Mouse (Mus musculus) large intestine, adult 2 months (tissue): ENCODE measurements around the gene Pilrb2. TPM values are rescaled to one million over a fixed set of nuclear protein-coding genes. Genes with fewer than 3 reads are reported as not detected.
"Not testable (repeated sequence)": the region's sequence is repeated elsewhere in the genome, so short reads cannot be mapped to it uniquely, and the experiment has no call there.

Experiments used
- DNase-seq: peaks from one replicate; pipeline ENCODE4 v3.0.0-alpha.2; 2012; ENCODE audit warnings: low read depth, low spot score
- WGBS: fragments of 180-500 bp; shearing (Covaris S2); methylation state at CpG from one replicate; pipeline ENCODE4 v1.1.7; 2018; 5-methylcytosine and 5-hydroxymethylcytosine counted together
- polyA plus RNA-seq: library from polyadenylated mRNA; depleted of rRNA; stranded (reverse); fragments of >200 nt; gene quantifications from 2 replicates; pipeline ENCODE4 v1.2.3, GENCODE M21; 2012; rRNA removed

Pilrb2 gene
- polyA plus RNA-seq = 7.5 and 11.9 TPM in 2 replicates

- WGBS = 75% methylated on average over 3 of the region's 3 CpGs
- DNase-seq = not testable (repeated sequence)
Observed at GRCm38 (mm10) chr5:137871644-137872380, at the start of gene Pilrb2. TSS of gene Pilrb2 (minus strand) at chr5:137871815.

GRCm38 (mm10) chr5:137915550-137915949, 43.9 kb upstream of the Pilrb2 start:
- no peak for DNase-seq
- WGBS = 23% methylated on average over 6 of the region's 6 CpGs

DNA sequence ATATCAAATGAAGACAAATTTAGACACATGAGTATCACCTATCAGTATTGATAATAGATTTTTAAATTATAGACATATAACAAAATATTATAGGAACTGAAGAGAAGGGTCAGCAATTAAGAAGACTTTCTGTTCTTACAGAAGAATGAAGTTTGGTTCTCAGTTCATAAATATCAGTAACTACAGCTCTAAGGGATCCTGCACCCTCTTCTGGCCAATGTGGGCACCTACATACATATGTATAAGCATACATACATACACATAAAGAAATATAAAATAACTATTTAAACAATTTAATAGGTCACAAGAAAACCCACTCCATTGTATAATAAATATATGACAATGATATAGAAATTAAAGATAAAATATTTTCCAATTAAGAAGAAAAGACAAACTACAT, 42.9 kb upstream of the Pilrb2 start:
- DNase-seq = no peak

- 86% methylated on average over 3 of the region's 3 CpGs for WGBS
- no peak for DNase-seq
Observed at GRCm38 (mm10) chr5:137909564-137910262, 38.1 kb upstream of the Pilrb2 start.

DNA sequence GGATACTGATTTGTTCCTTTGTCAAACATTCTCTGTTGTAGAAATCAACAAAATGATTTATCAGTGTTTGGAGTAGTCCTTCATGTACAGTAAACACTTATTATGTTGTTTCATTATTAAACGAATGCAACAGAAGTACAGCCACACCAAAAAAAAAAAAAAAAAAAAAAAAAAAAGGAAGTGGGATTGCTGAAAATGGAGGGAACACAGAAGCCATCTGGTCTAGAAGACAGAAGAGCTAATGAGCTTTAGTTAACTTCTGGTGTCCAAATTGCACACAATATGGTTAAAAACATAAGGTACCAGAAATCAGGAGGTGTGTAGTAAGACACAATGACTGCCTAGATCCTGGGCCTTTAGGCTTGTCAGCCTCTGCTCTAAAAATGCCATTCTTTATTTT, 26.2 kb upstream of the Pilrb2 start:
- DNase-seq = no peak
- WGBS = 67% methylated on average over 1 of the region's 1 CpGs

GRCm38 (mm10) chr5:137892954-137893353, 21.3 kb upstream of the Pilrb2 start:
- WGBS = 40% methylated on average over 1 of the region's 1 CpGs
- DNase-seq = no peak

DNA sequence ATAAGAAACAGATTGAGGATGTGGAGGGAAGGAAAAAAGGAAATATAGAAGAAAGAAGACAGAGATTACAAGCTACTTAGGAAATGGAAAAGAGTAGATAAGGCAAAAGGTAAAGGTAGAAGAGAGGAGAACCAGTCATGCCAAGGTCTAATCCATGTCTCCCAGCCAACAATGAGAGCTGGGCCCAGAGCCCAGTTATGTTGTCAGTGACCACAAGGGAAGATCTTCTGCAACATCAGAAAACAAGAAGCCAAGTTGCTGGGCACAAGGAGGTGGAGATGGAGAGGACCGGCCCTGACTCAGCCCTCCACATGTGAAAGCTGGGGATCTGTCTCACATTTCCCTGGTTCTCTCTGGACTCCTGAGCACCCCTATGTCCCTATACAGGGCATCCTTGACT, 16.1 kb upstream of the Pilrb2 start:
- DNase-seq = no peak
- WGBS = 87% methylated on average over 1 of the region's 1 CpGs

- 1% methylated on average over 2 of the region's 2 CpGs for WGBS
Observed at GRCm38 (mm10) chr5:137885894-137886293, 14.3 kb upstream of the Pilrb2 start.

DNA sequence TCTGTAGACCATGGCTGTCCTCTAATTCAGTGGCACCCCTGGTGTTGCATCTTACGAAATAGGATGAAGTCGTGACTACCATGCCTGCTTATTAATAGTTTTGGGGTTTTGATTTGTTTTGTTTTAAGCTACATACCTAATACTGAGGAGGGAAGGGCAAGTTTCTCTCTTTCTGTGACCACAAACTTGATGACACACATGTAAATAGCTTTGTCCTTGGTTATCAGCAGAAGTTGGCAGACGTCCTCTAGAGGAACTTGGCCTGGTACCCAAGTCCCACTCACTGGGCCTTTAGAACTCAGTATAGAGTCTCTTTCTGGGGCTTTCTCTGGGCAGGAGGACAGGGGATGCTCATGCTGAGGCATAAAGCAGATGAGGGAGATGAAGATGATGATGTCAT, 11.7 kb upstream of the Pilrb2 start:
- DNase-seq = no peak
- WGBS = 65% methylated on average over 3 of the region's 3 CpGs

More at GRCm38 (mm10) chr5:137885894-137886293, 14.3 kb upstream of the Pilrb2 start:
- DNase-seq = peak; percentile 21

DNA sequence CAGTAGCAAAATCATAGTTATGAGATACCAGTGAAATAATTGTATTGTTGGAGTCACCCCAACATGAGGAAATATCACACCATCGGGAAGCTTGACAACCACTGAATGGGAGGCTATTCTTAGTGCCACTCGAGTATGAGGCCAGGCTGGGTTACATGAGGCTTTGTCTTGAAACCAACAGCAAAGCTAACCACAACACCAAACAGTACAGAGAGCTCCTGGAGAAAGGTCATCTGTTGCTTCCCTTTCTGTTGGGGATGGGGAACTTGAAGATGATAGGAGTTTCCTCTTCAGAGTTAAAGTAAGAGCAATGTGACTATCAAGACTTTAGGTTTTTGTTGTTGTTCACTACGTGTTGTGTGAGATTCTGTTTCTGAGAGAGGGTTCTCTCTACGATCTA, 11.3 kb upstream of the Pilrb2 start:
- WGBS = 76% methylated on average over 4 of the region's 4 CpGs
- no peak for DNase-seq

DNA sequence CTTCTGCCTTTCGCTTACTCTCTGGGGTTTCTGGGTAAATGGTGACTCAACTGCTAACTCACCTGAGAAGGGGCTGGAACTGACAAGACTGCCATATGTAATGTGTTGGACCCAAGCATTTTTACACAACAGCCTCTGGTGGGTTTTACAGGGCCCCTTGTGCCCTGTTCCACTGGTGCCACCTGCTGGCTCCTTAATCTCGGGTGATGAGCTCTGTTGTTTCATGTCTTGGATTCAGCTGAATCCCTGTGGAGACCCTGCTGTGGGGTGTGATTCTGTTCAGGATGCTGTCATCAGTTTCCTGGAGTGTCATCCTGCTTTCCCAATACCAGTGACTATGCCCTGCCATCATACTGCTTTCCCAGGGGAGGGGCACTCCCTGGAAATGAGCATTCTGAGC, 6.2 kb upstream of the Pilrb2 start:
- 49% methylated on average over 2 of the region's 2 CpGs for WGBS
- no peak for DNase-seq

DNA sequence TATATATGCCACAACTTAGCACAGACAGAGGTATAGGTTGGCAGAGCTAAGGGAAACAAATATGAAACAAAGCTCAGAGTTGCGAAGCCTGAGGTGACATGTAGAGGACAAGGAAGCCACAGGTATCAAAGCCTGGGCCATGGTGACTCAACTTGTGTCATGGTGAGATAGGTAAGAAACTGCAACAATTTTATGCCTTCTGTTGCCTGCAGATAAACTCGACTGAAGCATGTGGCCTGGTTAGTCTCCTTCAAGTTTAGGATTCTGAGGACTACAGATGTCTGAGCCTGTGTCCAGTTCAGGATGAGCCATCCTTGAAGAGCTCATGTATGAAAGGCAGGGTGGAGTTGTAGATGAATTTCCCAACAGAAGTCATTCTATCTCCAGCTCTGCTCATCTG, 3.4 kb upstream of the Pilrb2 start:
- no peak for DNase-seq

GRCm38 (mm10) chr5:137872381-137872702, 727 bp upstream of the Pilrb2 start:
- WGBS = 26% methylated on average over 1 of the region's 1 CpGs
- not testable (repeated sequence) for DNase-seq

More for the DNA sequence above, 3.4 kb upstream of the Pilrb2 start:
- 83% methylated on average over 2 of the region's 2 CpGs for WGBS

GRCm38 (mm10) chr5:137868600-137868999, 3.0 kb downstream of the Pilrb2 start:
- not testable (repeated sequence) for DNase-seq
- 71% methylated on average over 2 of the region's 2 CpGs for WGBS

GRCm38 (mm10) chr5:137864008-137864407, 7.6 kb downstream of the Pilrb2 start:
- 87% methylated on average over 1 of the region's 1 CpGs for WGBS

GRCm38 (mm10) chr5:137857960-137858710, 13.5 kb downstream of the Pilrb2 start, which contains the start of gene Pilrb1:
TSS of gene Pilrb1 (minus strand) at chr5:137858106.
- DNase-seq = not testable (repeated sequence)
- 49% methylated on average over 2 of the region's 2 CpGs for WGBS

More at GRCm38 (mm10) chr5:137864008-137864407, 7.6 kb downstream of the Pilrb2 start:
- DNase-seq = not testable (repeated sequence)

DNA sequence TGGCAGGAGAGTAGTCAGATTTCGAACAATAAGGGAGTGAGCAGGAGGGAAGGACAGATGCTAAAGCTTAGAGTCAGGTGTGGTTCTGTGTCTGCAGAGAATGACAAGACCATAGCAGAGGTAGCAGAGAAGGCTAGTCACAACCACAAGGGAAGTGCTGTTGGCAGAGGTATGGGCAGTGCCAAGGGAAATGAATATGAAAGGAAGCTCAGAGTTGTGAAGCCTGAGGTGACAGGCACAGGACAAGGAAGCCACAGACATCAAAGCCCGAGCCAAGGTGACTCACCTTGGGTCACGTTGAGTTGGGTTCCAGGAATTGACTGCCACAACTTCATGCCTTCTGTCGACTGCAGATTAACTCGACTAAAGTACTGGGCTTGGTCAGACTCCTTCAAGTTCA, 14.7 kb downstream of the Pilrb2 start:
- WGBS = 42% methylated on average over 5 of the region's 5 CpGs
- not testable (repeated sequence) for DNase-seq

- 84% methylated on average over 3 of the region's 3 CpGs for WGBS
- DNase-seq = not testable (repeated sequence)
Observed at GRCm38 (mm10) chr5:137854907-137855306, 16.7 kb downstream of the Pilrb2 start.

DNA sequence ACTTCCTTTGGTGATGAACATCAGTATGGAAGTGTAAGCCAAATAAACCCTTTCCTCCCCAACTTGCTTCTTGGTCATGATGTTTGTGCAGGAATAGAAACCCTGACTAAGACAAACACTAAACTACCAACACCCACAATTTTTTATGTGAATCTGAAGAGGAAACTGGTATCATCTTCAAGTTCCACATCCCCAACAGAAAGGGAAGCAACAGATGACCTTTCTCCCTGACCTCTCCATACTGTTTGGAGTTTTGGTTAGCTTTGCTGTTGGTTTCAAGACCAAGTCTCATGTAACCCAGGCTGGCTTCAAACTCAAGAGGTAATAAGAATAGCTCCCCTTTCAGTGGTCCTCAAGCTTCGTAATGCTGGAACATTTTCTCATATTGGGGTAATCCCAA, 21.3 kb downstream of the Pilrb2 start:
- WGBS = 80% methylated on average over 1 of the region's 1 CpGs
- not testable (repeated sequence) for DNase-seq

- not testable (repeated sequence) for DNase-seq
Observed at GRCm38 (mm10) chr5:137837110-137837509, 34.5 kb downstream of the Pilrb2 start.
